Mouse (Mus musculus): Measurements from ENCODE around the gene Cds1. TPM values are rescaled to one million over a fixed set of nuclear protein-coding genes. Genes with fewer than 3 reads are reported as not detected.

Cds1 gene
- total and polyA plus RNA-seq, 2 experiments from 2014 or later, result 9.6 to 13.5 TPM

DNA sequence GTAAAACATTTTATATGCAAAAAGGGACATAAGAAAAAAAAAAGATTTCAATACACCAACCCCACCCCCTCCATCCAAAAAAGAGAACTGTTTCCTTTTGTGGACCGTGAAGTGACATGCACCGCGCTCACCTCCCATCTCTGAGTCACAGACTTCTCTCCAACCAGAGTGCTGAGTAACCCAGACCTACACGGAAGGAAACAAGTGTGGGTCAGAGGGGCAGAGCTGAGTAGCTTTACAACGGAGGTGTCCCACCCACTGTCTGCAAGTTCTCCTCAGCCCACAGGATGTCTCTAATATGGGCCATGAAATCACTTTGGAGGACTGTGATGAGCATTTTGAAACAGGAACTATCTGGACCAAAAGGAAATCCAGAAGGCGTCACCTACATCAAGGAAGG is 99.0 kb downstream of the Cds1 start:
- Histone ChIP-seq H3K4me1 (ENCODE audit: insufficient read depth) (no peaks in the 10 kb centered on the region), H3K9ac (no peak overlapping the region), H3K27me3 (ENCODE audit: insufficient read depth, low read length) (no peaks in the 10 kb centered on the region), H3K36me3 (ENCODE audit: insufficient read depth) (peaks cover 81% of the 10 kb centered on the region), H3K4me3 (ENCODE audit: low read depth, low read length) (no peak overlapping the region), H3K4me2 (ENCODE audit: low read depth) (no peak overlapping the region), H3K27ac (ENCODE audit: low read depth, low read length) (no peak overlapping the region), H3K9me3 (ENCODE audit: low read length) (no peaks in the 10 kb centered on the region)
- no peak for ATAC-seq
- no peak for TF ChIP-seq CTCF (IDR thresholded peaks at IDR 0.05; ENCODE audit: low read depth)
- no peak for DNase-seq
- 95% methylated on average over 6 of the region's 6 CpGs for WGBS

- Histone ChIP-seq H3K27ac (ENCODE audit: low read depth, low read length) (no peak overlapping the region), H3K9me3 (ENCODE audit: low read length) (no peaks in the 10 kb centered on the region), H3K4me2 (ENCODE audit: low read depth) (no peak overlapping the region), H3K4me3 (ENCODE audit: low read depth, low read length) (no peak overlapping the region), H3K9ac (no peak overlapping the region), H3K27me3 (ENCODE audit: insufficient read depth, low read length) (no peaks in the 10 kb centered on the region), H3K4me1 (ENCODE audit: insufficient read depth) (no peaks in the 10 kb centered on the region), H3K36me3 (ENCODE audit: insufficient read depth) (peaks cover 86% of the 10 kb centered on the region)
- 76% methylated on average over 2 of the region's 2 CpGs for WGBS
- no peak for DNase-seq
- TF ChIP-seq CTCF (IDR thresholded peaks at IDR 0.05; ENCODE audit: low read depth), result no peak
- no peak for ATAC-seq
Observed at GRCm38 (mm10) chr5:101866722-101867121, 101.8 kb downstream of the Cds1 start.

Other genes starting within 250 kb of the Cds1 start
- gene Nkx6-1, start 100.1 kb upstream of the Cds1 start, total RNA-seq (2014; rRNA removed), result 0.24 TPM in 1 of 2 replicates, not detected in the other
- gene Nkx6-1, start 100.1 kb upstream of the Cds1 start, polyA plus RNA-seq (2015; fragmentation: Nextera tagmentation; extraction: Ambion mirVana), result 0.10 and 0.29 TPM in 2 replicates